Mouse (Mus musculus) lung, adult 2 months (tissue): ENCODE measurements at regions not wholly inside any gene's neighbourhood (a gene's known extent, or its start where the extent isn't known, plus 50 kb on each side); places are given as distances from the start of the nearest gene placed in this dataset.

Source experiments
- DNase-seq: peaks from one replicate; pipeline ENCODE4 v3.0.0; 2022
- H3K4me1 ChIP-seq: fragments of 200-500 bp; 2 replicates; pipeline ENCODE4 v1.6.1; 2011; ENCODE audit warnings: low read length; ENCODE audit not compliant: control insufficient read depth, insufficient read depth
- H3K4me3 ChIP-seq: fragments of 200-500 bp; replicated peaks from 2 replicates; pipeline ENCODE3; 2011; ENCODE audit warnings: low read depth, mild to moderate bottlenecking, control low read depth, low read length; ENCODE audit errors: extremely low read depth
- CTCF ChIP-seq: fragments of 200-500 bp; IDR thresholded peaks from 2 replicates; pipeline ENCODE4 v1.5.1; 2011; ENCODE audit warnings: mild to moderate bottlenecking, low read length, control low read depth; ENCODE audit not compliant: insufficient read depth
- POLR2A ChIP-seq: fragments of 200-500 bp; IDR thresholded peaks from 2 replicates; pipeline ENCODE4 v1.6.1; 2011; ENCODE audit warnings: low read depth, mild to moderate bottlenecking, control low read depth, low read length, borderline replicate concordance; ENCODE audit errors: extremely low read depth
- WGBS: fragments of 180-500 bp; shearing (Covaris S2); methylation state at CpG from one replicate; pipeline ENCODE4 v1.1.7; 2018; 5-methylcytosine and 5-hydroxymethylcytosine counted together

- 88% methylated on average over 2 of the region's 2 CpGs for WGBS
- DNase-seq, result no peak
- Histone ChIP-seq H3K4me1 (no peaks in the 10 kb centered on the region), H3K4me3 (no peak overlapping the region)
- no peak for TF ChIP-seq CTCF
- TF ChIP-seq POLR2A, result no peak
Measured at GRCm38 (mm10) chr3:102355352-102355751, 114.4 kb upstream of the Ngf start.

- no peaks in the 10 kb centered on the region for H3K4me1 ChIP-seq
- WGBS, result 79% methylated on average over 2 of the region's 2 CpGs
- TF ChIP-seq POLR2A, result no peak
- TF ChIP-seq CTCF, result no peak
- H3K4me3 ChIP-seq, result no peak overlapping the region
- DNase-seq, result no peak
Measured at GRCm38 (mm10) chr3:102354771-102355170, 114.9 kb upstream of the Ngf start.

GRCm38 (mm10) chr3:102353277-102353900 is 116.3 kb upstream of the Ngf start:
- TF ChIP-seq POLR2A, result no peak
- no peak for TF ChIP-seq CTCF
- DNase-seq, result no peak
- WGBS, result 87% methylated on average over 6 of the region's 6 CpGs
- Histone ChIP-seq H3K4me1 (no peaks in the 10 kb centered on the region), H3K4me3 (no peak overlapping the region)

- no peak for DNase-seq
- TF ChIP-seq POLR2A (no peak), CTCF (no peak)
- Histone ChIP-seq H3K4me3 (no peak overlapping the region), H3K4me1 (no peaks in the 10 kb centered on the region)
- WGBS, result 85% methylated on average over 3 of the region's 3 CpGs
Measured at GRCm38 (mm10) chr3:102346077-102346476, 123.6 kb upstream of the Ngf start.

GRCm38 (mm10) chr3:102345291-102345690 is 124.4 kb upstream of the Ngf start:
- 43% methylated on average over 5 of the region's 5 CpGs for WGBS
- TF ChIP-seq CTCF (no peak), POLR2A (no peak)
- no peaks in the 10 kb centered on the region for H3K4me1 ChIP-seq
- no peak for DNase-seq
- no peak overlapping the region for H3K4me3 ChIP-seq

- no peaks in the 10 kb centered on the region for H3K4me1 ChIP-seq
- no peak for DNase-seq
- H3K4me3 ChIP-seq, result no peak overlapping the region
- TF ChIP-seq CTCF (no peak), POLR2A (no peak)
- WGBS, result 31% methylated on average over 5 of the region's 5 CpGs
Measured at GRCm38 (mm10) chr3:102340731-102341130, 129.0 kb upstream of the Ngf start.

- WGBS, result 41% methylated on average over 8 of the region's 8 CpGs
- TF ChIP-seq POLR2A (no peak), CTCF (no peak)
- no peak overlapping the region for H3K4me3 ChIP-seq
- H3K4me1 ChIP-seq, result no peaks in the 10 kb centered on the region
- no peak for DNase-seq
Measured at GRCm38 (mm10) chr3:102337881-102338280, 131.8 kb upstream of the Ngf start.

- no peaks in the 10 kb centered on the region for H3K4me1 ChIP-seq
- DNase-seq, result no peak
- 77% methylated on average over 2 of the region's 2 CpGs for WGBS
- H3K4me3 ChIP-seq, result no peak overlapping the region
- TF ChIP-seq POLR2A (no peak), CTCF (no peak)
Measured at GRCm38 (mm10) chr3:102336184-102336583, 131.7 kb upstream of the Vangl1 start.

- 77% methylated on average over 3 of the region's 3 CpGs for WGBS
- peak; percentile 17 for DNase-seq
- Histone ChIP-seq H3K4me1 (no peaks in the 10 kb centered on the region), H3K4me3 (no peak overlapping the region)
- TF ChIP-seq POLR2A, result no peak
- peak; percentile 62 for TF ChIP-seq CTCF
Measured at GRCm38 (mm10) chr3:102335146-102335545, 130.7 kb upstream of the Vangl1 start.

GRCm38 (mm10) chr3:102332221-102332620 is 127.7 kb upstream of the Vangl1 start:
- Histone ChIP-seq H3K4me3 (no peak overlapping the region), H3K4me1 (no peaks in the 10 kb centered on the region)
- WGBS, result 58% methylated on average over 3 of the region's 3 CpGs
- no peak for DNase-seq
- TF ChIP-seq POLR2A, result no peak
- TF ChIP-seq CTCF, result no peak

GRCm38 (mm10) chr3:102319331-102319730 is 114.8 kb upstream of the Vangl1 start:
- no peak for TF ChIP-seq CTCF
- TF ChIP-seq POLR2A, result no peak
- WGBS, result 79% methylated on average over 3 of the region's 3 CpGs

More at GRCm38 (mm10) chr3:102319331-102319730, 114.8 kb upstream of the Vangl1 start:
- Histone ChIP-seq H3K4me1 (no peaks in the 10 kb centered on the region), H3K4me3 (no peak overlapping the region)
- no peak for DNase-seq
